Mouse (Mus musculus): ENCODE data around the gene Fam163a.

GRCm38 (mm10) chr1:156217393-156217792, 12.6 kb upstream of the Fam163a start:
- TF ChIP-seq CTCF (IDR thresholded peaks at IDR 0.05; ENCODE audit: borderline replicate concordance, extremely low read depth, insufficient read depth, insufficient read length) (no peak), POLR2A (IDR thresholded peaks at IDR 0.05; ENCODE audit: borderline replicate concordance, extremely low read depth, insufficient read depth, insufficient read length, poor library complexity, severe bottlenecking) (no peak)

Data from brain, embryonic 14.5 days (tissue).